Mouse (Mus musculus): ENCODE measurements around the gene Fam92a. TPM values are rescaled to one million over a fixed set of nuclear protein-coding genes. Genes with fewer than 3 reads are reported as not detected.

The Fam92a gene
- 22.6 TPM for polyA plus RNA-seq (2014; fragmentation: Illumina TruSeq; extraction: RNeasy Lipid Tissue Mini Kit (QIAGEN cat#74804); ENCODE audit: low replicate concordance)

DNA sequence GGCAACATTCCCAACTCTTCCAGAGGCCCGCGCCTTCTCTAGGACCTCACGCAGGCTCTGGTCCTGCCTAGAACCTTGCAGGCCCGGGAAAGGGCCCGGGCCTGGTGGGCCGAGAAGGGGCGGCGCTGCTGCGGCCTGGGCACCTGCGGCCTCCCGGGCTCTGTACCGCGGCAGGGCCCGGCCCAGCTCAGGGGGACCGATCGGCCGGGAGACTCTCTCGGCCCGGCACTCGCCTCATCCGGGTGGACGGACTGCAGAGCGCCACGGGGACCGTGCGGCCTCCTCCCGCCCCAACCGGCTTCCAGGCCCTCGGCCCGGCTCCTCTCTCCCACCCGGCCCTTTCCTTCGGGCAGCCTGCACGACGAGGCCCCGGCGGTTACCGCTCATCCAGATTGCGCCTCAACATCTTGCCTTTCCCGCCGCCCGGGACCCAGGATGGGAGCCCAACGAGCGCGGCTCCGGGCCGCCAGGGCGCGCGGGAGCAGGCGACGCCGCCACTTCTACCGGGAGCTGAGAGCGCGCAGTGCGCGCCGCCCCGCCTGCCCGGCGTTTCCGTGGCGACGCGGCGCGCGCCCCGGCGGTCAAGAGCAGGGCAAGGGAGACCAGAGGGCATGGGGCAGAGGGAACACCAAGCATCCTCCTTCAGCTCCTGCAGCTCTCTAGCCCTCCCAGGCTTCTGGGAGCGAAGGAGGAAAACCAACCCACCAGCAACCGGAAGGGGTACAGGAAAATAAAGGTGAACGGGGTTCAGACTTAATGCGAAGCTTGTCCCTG is at the start of gene Fam92a:
Gene Fam92a, minus strand, starts transcription at position 698 of the 774 bp plus-strand sequence.

DNA sequence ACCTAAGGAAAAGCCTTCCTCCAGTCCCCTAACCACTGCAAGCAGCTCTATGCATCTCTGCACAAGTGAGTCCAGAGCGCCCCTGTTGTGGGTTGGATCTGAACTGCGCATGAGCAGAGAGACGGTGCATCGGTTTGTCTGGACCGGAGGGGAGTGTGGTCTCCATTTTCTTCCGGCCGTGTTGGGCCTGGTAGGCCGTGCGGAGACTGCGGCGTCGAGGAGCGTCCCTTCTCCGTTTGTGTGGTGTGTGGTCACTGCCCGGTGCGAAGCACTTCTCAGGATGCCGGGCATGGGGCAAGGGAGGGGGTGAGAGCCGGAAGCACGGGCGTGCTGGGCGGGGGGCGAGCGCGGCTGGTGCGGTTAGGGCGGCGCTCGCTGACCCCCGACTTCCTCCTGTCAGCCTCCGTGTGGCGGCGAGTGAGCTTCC is 31.7 kb downstream of the Fam92a start, which contains the start of gene Rbm12b1:
Gene Rbm12b1, plus strand, starts transcription at position 124 of the 427 bp plus-strand sequence.

Other genes with a start within 250 kb of the Fam92a start
- gene Gm10604, start 190.8 kb downstream of the Fam92a start, polyA plus RNA-seq (2014; fragmentation: Illumina TruSeq; extraction: RNeasy Lipid Tissue Mini Kit (QIAGEN cat#74804); ENCODE audit: low replicate concordance) = not detected
- 34.1 TPM for gene Rbm12b2, start 82.6 kb downstream of the Fam92a start, polyA plus RNA-seq (2014; fragmentation: Illumina TruSeq; extraction: RNeasy Lipid Tissue Mini Kit (QIAGEN cat#74804); ENCODE audit: low replicate concordance)
- gene Rbm12b1, start 31.8 kb downstream of the Fam92a start, polyA plus RNA-seq (2014; fragmentation: Illumina TruSeq; extraction: RNeasy Lipid Tissue Mini Kit (QIAGEN cat#74804); ENCODE audit: low replicate concordance) = 18.0 TPM